Mouse (Mus musculus) bone marrow macrophage, adult 2 months (primary cell): ENCODE results near the gene Igfbp7.

Source experiments
- CTCF ChIP-seq: IDR thresholded peaks from 2 replicates; pipeline ENCODE4 v1.5.1; 2012; ENCODE audit warnings: low read depth, mild to moderate bottlenecking, low read length, moderate library complexity
- POLR2A ChIP-seq: IDR thresholded peaks from 2 replicates; pipeline ENCODE4 v1.6.1; 2012; ENCODE audit warnings: mild to moderate bottlenecking, low read depth, low read length, borderline replicate concordance

GRCm38 (mm10) chr5:77393094-77393619, 14.7 kb downstream of the Igfbp7 start:
- TF ChIP-seq POLR2A (no peak), CTCF (no peak)
